Mouse (Mus musculus) liver, embryonic 14.5 days (tissue): ENCODE measurements around the gene H2-Eb1. TPM values are rescaled to one million over a fixed set of nuclear protein-coding genes. Genes with fewer than 3 reads are reported as not detected.

Experiments
- ATAC-seq: fragments of 200-750 bp; cut with Nextera tagmentation; 2 replicates; pipeline ENCODE4 v1.8.0; 2017; ENCODE audit warnings: moderate number of reproducible peaks, mild to moderate bottlenecking, moderate library complexity; ENCODE audit not compliant: insufficient read depth
- DNase-seq, 3 experiments: peaks; one replicate each; pipeline ENCODE4 v3.0.0-alpha.2; 2012 to 2013; ENCODE audit warnings: low read depth in 3 of 3, low spot score in 3 of 3
- H3K27ac ChIP-seq: fragments of 300-500 bp; sonication (generic); 2 replicates; pipeline ENCODE4 v1.5.1; 2014; ENCODE audit warnings: moderate library complexity, mild to moderate bottlenecking, control low read depth, inconsistent platforms
- H3K27me3 ChIP-seq: fragments of 300-500 bp; sonication (generic); 2 replicates; pipeline ENCODE4 v1.6.1; 2014; ENCODE audit warnings: mild to moderate bottlenecking, low read length, moderate library complexity; ENCODE audit not compliant: control insufficient read depth, insufficient read depth
- H3K36me3 ChIP-seq: fragments of 300-500 bp; sonication (generic); replicated peaks from 2 replicates; pipeline ENCODE4 v1.6.1; 2014; ENCODE audit warnings: low read depth; ENCODE audit not compliant: control insufficient read depth, insufficient read depth
- H3K4me1 ChIP-seq, 2 experiments: fragments of 200-500 bp in 1 of 2; fragments of 300-500 bp in 1 of 2; sonication (generic) in 1 of 2; replicated peaks; 2 replicates each; pipeline ENCODE4 v1.6.1; 2012 to 2014; ENCODE audit warnings: antibody characterized with exemption in 1 of 2, inconsistent platforms in 1 of 2, low read length in 1 of 2; ENCODE audit not compliant: control insufficient read depth in 2 of 2, insufficient read depth in 2 of 2
- H3K4me2 ChIP-seq: fragments of 300-500 bp; sonication (generic); 2 replicates; pipeline ENCODE4 v1.6.1; 2014; ENCODE audit warnings: low read depth, mild to moderate bottlenecking, control low read depth, moderate library complexity
- H3K4me3 ChIP-seq, 2 experiments: fragments of 200-500 bp in 1 of 2; fragments of 300-500 bp in 1 of 2; sonication (generic) in 1 of 2; 2 replicates each; pipeline ENCODE4 v1.5.1; 2012 to 2014; ENCODE audit warnings: low read depth in 2 of 2, low read length in 2 of 2, mild to moderate bottlenecking in 2 of 2, control low read depth in 1 of 2, inconsistent platforms in 1 of 2, moderate library complexity in 1 of 2; ENCODE audit not compliant: insufficient read depth in 1 of 2
- H3K9ac ChIP-seq: fragments of 300-500 bp; sonication (generic); replicated peaks from 2 replicates; pipeline ENCODE4 v1.6.1; 2014; ENCODE audit warnings: mild to moderate bottlenecking, control low read depth, moderate library complexity
- H3K9me3 ChIP-seq: fragments of 300-500 bp; sonication (generic); 2 replicates; pipeline ENCODE4 v1.6.1; 2016; ENCODE audit warnings: low read length, mixed read lengths; ENCODE audit not compliant: control insufficient read depth
- CTCF ChIP-seq: IDR thresholded peaks from 2 replicates; pipeline ENCODE4 v1.5.1; 2016; ENCODE audit warnings: antibody characterized with exemption, low read depth, control low read depth
- EP300 ChIP-seq: IDR thresholded peaks from 2 replicates; pipeline ENCODE4 v1.6.1; 2016; ENCODE audit warnings: antibody characterized with exemption, low read depth
- WGBS: fragments of 180-500 bp; shearing (Covaris S2); extraction: QIAGEN DNeasy Blood & Tissue Kit; methylation state at CpG from one replicate; pipeline ENCODE4 v1.1.7; 2014; ENCODE audit not compliant: insufficient replicate concordance; 5-methylcytosine and 5-hydroxymethylcytosine counted together
- polyA plus RNA-seq, 2 experiments: library from polyadenylated mRNA; depleted of rRNA in 1 of 2; stranded (reverse) in 1 of 2; unstranded in 1 of 2; fragments of >200 nt; fragmentation: Nextera tagmentation in 1 of 2; extraction: Ambion mirVana in 1 of 2; gene quantifications; 2 replicates each; pipeline versions ENCODE4 v1.2.1 to v1.2.3; 2012 to 2014

Gene H2-Eb1
- polyA plus RNA-seq, 2 experiments, result 0.65 to 0.80 TPM

- no peaks in the 10 kb centered on the region for H3K9me3 ChIP-seq
- ATAC-seq, result no peak
- H3K4me1 ChIP-seq, result no peaks in the 10 kb centered on the region
- 59% methylated on average over 4 of the region's 4 CpGs for WGBS
- H3K36me3 ChIP-seq, result no peaks in the 10 kb centered on the region
- no peak for DNase-seq
- no peak overlapping the region for H3K4me3 ChIP-seq
- no peak overlapping the region for H3K4me2 ChIP-seq
- H3K9ac ChIP-seq, result no peak overlapping the region
- peaks cover 8% of the 10 kb centered on the region for H3K27me3 ChIP-seq
- TF ChIP-seq EP300 (no peak), CTCF (no peak)
- no peak overlapping the region for H3K27ac ChIP-seq
These were observed 35.9 kb upstream of the H2-Eb1 start for GRCm38 (mm10) chr17:34269817-34270216.

- Histone ChIP-seq H3K27ac (no peak overlapping the region), H3K9me3 (no peaks in the 10 kb centered on the region), H3K4me1 (no peaks in the 10 kb centered on the region), H3K9ac (no peak overlapping the region), H3K36me3 (no peaks in the 10 kb centered on the region), H3K27me3 (peaks cover 3% of the 10 kb centered on the region), H3K4me3 (no peak overlapping the region), H3K4me2 (no peak overlapping the region)
- TF ChIP-seq EP300, result no peak
- no peak for TF ChIP-seq CTCF
- WGBS, result 48% methylated on average over 2 of the region's 2 CpGs
- DNase-seq (no peak), ATAC-seq (no peak)
These were observed 35.4 kb upstream of the H2-Eb1 start for GRCm38 (mm10) chr17:34270230-34270629.

GRCm38 (mm10) chr17:34270940-34271339, 34.7 kb upstream of the H2-Eb1 start:
- TF ChIP-seq EP300, result no peak
- TF ChIP-seq CTCF, result no peak
- Histone ChIP-seq H3K9ac (no peak overlapping the region), H3K4me3 (no peak overlapping the region), H3K9me3 (no peaks in the 10 kb centered on the region), H3K4me1 (no peaks in the 10 kb centered on the region), H3K4me2 (no peak overlapping the region), H3K36me3 (no peaks in the 10 kb centered on the region), H3K27me3 (no peaks in the 10 kb centered on the region), H3K27ac (no peak overlapping the region)
- no peak for ATAC-seq
- WGBS, result 42% methylated on average over 2 of the region's 2 CpGs
- no peak for DNase-seq

GRCm38 (mm10) chr17:34272102-34272501, 33.6 kb upstream of the H2-Eb1 start:
- Histone ChIP-seq H3K9me3 (no peaks in the 10 kb centered on the region), H3K4me1 (no peaks in the 10 kb centered on the region), H3K27me3 (no peaks in the 10 kb centered on the region), H3K4me3 (no peak overlapping the region), H3K9ac (no peak overlapping the region), H3K4me2 (no peak overlapping the region), H3K36me3 (no peaks in the 10 kb centered on the region), H3K27ac (no peak overlapping the region)
- WGBS, result 76% methylated on average over 1 of the region's 1 CpGs
- TF ChIP-seq EP300 (no peak), CTCF (no peak)
- DNase-seq, result no peak
- ATAC-seq, result no peak

GRCm38 (mm10) chr17:34280499-34281038, 25.1 kb upstream of the H2-Eb1 start:
- H3K4me2 ChIP-seq, result no peak overlapping the region
- no peak for ATAC-seq
- no peaks in the 10 kb centered on the region for H3K36me3 ChIP-seq
- TF ChIP-seq EP300, result no peak
- no peak for TF ChIP-seq CTCF
- H3K27me3 ChIP-seq, result no peaks in the 10 kb centered on the region
- H3K27ac ChIP-seq, result no peak overlapping the region
- no peak overlapping the region for H3K4me3 ChIP-seq
- no peak for DNase-seq
- no peaks in the 10 kb centered on the region for H3K4me1 ChIP-seq
- WGBS, result 77% methylated on average over 1 of the region's 1 CpGs
- no peaks in the 10 kb centered on the region for H3K9me3 ChIP-seq
- H3K9ac ChIP-seq, result no peak overlapping the region
